Mouse (Mus musculus): ENCODE data around the gene Lrrc72.
"Not testable (repeated sequence)": the region's sequence is repeated elsewhere in the genome, so short reads cannot be mapped to it uniquely, and the experiment has no call there.

Lrrc72 gene

DNA sequence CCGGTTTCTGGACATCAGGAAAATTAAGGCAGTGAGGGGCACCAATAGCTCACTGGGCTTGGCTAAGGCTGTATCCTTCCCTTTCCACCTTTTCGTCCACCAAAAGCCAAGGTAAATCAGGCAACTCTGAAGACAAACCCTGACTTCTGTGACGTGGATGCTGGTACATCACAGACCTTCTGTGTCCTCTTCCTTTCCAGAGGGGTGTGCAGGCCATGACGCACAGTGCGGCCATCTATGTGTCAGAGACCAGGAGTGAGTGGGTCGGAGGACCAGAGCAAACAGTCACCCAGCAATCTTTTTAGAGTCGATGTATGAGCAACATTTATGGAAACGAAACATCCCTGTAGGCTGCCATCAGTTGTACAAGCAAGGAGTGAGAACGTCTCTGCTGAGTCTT lies at the start of gene Lrrc72:
TSS of gene Lrrc72 (minus strand) at position 101 of the 400 bp plus-strand sequence.
- DNase-seq (ENCODE audit: low read depth, low spot score): no peak

DNA sequence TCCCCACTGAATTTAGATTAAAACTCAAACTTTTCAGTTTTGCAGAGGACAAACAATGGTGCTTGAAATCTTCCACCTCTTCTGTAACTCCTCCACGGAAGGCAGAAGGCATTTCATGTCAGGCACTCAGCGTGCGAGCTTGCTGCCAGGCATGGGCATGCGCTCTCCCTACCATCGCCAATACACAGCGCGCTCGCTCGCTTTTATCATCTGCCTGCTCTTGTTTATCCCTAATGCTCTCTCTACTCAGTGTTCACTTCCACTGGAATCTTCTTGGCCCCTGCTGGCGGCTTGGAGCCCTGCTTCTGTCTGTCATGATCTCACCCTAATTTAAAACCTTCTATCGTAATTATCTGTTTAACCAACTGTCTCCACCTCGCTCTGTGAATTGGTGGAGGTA lies 49.1 kb upstream of the Lrrc72 start:
- DNase-seq (ENCODE audit: low read depth, low spot score): no peak

DNA sequence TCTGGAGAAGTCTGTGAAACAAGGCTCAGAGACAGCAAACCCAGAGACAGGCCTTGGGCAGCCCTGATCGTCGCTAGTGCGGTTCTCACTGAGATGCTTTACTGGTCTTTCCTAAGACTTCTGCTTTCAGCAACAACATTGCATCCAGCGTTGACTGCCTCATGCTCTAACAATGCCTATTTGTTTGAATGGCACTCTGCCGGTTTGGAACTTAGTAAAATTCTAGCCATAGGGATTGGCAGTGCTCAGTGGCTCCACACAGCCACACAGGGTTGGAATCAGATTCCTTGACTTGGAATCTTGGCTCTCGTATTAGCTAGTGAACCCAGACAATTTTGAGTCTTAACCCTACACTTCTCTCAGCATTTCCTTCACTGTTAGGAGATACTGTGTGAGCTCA lies 38.1 kb upstream of the Lrrc72 start:
- DNase-seq (ENCODE audit: low read depth, low spot score): no peak

- no peak for DNase-seq (ENCODE audit: low read depth, low spot score)
These were observed 37.3 kb upstream of the Lrrc72 start for GRCm38 (mm10) chr12:36290465-36290864.

DNA sequence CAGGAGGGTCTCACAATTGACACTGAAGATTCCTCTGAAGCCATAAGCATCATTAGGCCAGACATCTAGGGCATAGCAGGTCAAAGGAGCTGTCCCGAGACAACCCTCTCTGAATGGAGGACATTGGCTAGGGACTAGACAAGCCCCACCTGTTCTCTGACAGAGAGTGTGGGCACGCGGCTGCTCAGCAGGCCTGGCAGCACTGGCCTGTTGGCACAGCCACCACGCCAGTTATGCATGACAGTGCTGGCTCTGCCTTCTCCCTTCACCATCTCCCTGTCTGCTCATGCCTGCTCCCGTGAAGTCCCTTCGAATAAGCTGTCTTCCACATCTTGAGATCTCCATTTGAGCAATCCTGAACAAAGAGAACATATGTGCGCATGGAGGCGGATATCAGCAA lies 36.4 kb upstream of the Lrrc72 start:
- no peak for DNase-seq (ENCODE audit: low read depth, low spot score)

DNA sequence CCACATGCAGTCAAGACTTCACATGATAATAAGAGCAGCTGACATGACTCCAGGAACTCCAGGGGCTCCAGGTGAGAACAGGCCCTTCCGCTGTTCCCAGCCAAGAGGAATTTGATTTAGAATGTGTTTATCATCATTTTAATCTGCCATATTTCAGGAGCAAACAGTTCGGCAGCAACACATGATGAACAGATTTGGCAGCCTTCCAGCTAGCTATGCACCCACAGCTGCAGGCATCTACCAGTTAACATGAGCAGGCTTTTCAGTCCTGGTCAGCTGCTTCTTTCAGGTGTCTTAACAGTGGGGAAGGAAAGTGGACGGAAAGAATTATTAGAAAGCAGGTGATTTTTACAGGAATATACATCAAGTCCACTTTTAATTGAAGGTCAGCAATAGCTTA lies 21.6 kb upstream of the Lrrc72 start:
- no peak for DNase-seq (ENCODE audit: low read depth, low spot score)

- no peak for DNase-seq (ENCODE audit: low read depth, low spot score)
These were observed 14.6 kb upstream of the Lrrc72 start for GRCm38 (mm10) chr12:36267670-36268246.

DNA sequence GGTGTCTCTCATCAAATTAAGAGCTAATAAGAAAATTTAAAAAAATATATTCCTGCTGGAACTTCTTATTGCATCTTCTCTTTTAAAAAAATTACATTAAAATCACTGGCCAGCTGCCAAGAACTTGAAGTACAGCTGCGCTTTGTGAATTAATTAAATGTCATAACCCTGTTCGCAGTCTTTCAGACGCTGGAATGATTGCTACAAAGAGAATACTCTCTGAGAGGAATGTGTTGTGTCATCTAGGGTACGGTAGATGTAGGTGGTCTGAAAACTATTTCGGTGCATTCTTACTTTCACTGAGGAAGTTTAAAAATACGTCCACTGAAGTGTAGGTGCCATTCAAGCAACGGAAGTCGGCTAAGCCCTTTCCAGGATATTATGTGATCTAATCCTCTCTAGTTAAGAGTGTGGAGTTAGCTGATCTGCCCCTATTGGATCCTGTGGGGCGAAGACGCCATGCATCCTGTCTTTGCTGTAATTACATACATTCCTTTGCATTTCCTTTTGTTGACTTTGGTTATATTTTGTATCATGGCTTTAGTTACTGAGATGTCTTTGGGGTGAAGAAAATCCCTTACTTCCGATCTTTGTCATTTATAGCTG lies 9.0 kb upstream of the Lrrc72 start:
- DNase-seq (ENCODE audit: low read depth, low spot score): no peak

DNA sequence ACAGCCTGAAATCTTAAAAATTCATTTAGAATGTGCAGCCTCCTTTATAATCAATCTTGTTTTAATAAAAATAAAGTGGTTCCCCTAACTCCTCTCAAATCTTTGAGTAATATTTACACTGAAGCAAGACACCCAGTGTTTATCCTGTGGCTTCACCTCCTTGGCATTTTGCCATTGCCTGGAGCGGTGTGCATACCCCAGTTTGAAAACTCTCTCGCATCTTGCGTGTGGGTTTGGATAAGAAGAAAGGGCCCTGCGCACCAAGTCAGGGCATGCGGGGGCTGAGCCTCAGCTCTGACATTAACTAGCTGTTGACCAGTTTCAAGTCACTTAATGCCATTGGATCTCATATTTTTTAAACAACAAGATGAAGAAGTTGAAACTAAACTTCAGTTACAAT lies 2.2 kb upstream of the Lrrc72 start:
- no peak for DNase-seq (ENCODE audit: low read depth, low spot score)

- DNase-seq (ENCODE audit: low read depth, low spot score): no peak
These were observed 12.0 kb downstream of the Lrrc72 start for GRCm38 (mm10) chr12:36241171-36241570.

DNA sequence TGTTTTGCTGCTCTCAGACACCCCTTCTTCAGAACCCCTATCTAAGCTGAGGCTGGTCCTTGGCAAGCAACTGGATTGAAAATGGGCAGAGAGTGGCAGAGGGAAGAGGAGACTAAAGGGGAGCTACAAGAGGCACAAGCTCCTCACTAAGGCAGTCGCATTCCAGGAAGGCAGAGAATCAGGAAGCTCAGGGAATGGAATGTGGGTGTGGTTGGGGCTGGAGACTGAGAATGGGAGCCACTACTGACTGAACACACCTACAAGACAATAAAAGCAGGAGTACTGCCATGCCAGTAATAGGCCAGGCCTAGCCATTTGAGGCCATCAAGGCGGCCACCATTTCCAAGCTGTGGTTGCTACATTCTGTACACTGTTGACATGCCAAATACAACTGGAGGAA lies 21.8 kb downstream of the Lrrc72 start:
- DNase-seq (ENCODE audit: low read depth, low spot score): no peak

- no peak for DNase-seq (ENCODE audit: low read depth, low spot score)
These were observed 28.8 kb downstream of the Lrrc72 start for GRCm38 (mm10) chr12:36224392-36224791.

DNA sequence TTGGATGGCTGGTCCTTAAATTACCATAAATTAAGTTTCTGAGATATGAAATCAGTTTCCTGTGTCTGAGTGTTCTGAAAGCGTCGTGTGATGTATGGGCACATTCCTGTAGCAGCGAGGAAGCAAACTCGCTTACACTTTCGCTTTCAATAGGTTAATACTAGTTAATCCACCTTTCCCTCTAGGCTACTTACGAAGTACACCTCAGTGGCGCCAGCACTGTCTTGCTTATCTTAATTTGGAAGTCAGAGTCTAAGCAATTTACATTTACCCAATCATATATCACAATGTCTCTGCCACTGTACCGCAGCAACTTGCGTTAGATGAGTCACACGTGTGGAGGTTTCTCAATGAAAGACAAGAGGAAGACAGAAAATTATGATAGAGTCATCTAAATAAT lies 36.3 kb downstream of the Lrrc72 start:
- no peak for DNase-seq (ENCODE audit: low read depth, low spot score)

DNA sequence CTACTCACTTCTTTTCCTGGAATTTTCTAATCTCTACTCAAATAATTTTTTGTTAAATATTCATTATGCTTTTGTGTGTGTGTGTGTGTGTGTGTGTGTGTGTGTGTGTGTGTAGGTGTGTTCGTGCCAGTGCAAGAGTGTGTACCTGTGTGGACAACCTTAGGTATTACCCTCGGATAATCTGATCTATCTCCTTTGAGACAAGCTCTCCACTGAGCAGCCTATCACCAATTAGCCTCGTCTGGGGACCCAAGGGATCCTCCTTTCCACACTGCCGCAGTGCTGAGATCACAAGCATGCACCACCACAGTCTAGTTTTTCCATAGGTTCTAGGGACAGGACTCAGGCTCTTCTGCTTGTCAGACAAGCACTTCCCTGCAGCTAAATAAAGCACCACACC lies 37.0 kb downstream of the Lrrc72 start:
- DNase-seq (ENCODE audit: low read depth, low spot score): no peak

GRCm38 (mm10) chr12:36215149-36215480 lies 38.1 kb downstream of the Lrrc72 start:
- DNase-seq (ENCODE audit: low read depth, low spot score): peak; percentile 29

DNA sequence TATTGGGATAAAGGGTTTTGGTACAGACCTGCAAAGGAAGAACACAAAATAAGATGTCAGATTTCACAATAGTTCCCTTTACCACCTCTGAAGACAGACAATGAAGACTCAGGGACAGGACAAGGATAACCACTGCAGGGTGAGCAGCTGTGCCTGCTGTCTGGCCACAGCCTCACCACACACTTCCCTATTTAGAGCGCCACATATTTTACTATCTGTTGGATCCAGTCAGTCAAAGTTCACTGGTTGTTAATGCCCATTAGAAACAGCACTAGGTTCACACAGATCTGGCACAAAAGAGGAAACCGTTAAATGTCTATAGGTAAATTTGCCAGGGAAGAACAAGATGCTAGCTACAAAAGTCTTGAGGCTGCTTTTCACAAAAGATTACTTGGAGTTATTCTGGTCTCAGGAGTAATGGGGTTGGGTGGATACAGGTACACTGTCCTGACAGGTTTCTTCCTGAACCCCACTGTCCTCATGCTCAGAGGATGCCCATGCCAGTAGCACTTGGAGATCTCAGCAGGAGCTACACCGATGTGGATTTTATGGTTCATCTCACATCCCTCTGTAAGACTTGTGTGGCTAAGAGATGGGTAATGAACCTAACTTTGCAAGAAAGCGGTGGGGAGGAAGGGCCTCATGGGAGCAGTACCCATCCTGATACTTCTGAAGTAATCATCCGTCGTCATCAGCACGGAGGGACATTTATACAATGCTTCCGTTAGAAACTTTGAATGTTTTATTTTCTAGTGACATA lies 38.6 kb downstream of the Lrrc72 start:
- no peak for DNase-seq (ENCODE audit: low read depth, low spot score)

- DNase-seq (ENCODE audit: low read depth, low spot score): no peak
These were observed 43.1 kb downstream of the Lrrc72 start for GRCm38 (mm10) chr12:36210096-36210495.

GRCm38 (mm10) chr12:36208456-36208855 lies 44.7 kb downstream of the Lrrc72 start:
- DNase-seq (ENCODE audit: low read depth, low spot score): peak; percentile 13

- DNase-seq (ENCODE audit: low read depth, low spot score): no peak
These were observed 45.4 kb downstream of the Lrrc72 start for GRCm38 (mm10) chr12:36207800-36208148.

GRCm38 (mm10) chr12:36207072-36207799 lies 46.0 kb downstream of the Lrrc72 start:
- peak; percentile 6 for DNase-seq (ENCODE audit: low read depth, low spot score)

GRCm38 (mm10) chr12:36205579-36206119 lies 47.5 kb downstream of the Lrrc72 start:
- not testable (repeated sequence) for DNase-seq (ENCODE audit: low read depth, low spot score)

DNA sequence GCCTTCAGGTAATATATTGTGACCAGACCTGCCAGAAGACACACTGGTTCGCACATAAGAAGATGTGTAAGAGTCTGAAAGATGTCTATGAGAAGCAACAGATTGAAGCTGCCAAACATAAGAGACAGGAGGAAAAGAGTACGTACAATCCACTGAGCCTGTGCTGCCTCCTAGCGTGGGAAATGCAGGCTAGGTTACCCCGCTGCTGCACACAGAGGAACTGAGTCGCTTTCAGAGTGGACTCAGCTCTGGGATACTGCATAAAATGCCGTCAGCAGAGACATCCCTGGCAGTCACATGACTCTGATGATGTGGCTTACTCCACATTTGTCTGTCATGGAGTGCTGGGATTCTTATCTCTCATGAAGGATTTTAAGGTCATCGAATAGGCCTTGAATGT lies 58.2 kb downstream of the Lrrc72 start:
- DNase-seq (ENCODE audit: low read depth, low spot score): no peak

Measured in retina, adult 2 months (tissue).